Mouse (Mus musculus): Measurements from ENCODE around the gene Tada3.

DNA sequence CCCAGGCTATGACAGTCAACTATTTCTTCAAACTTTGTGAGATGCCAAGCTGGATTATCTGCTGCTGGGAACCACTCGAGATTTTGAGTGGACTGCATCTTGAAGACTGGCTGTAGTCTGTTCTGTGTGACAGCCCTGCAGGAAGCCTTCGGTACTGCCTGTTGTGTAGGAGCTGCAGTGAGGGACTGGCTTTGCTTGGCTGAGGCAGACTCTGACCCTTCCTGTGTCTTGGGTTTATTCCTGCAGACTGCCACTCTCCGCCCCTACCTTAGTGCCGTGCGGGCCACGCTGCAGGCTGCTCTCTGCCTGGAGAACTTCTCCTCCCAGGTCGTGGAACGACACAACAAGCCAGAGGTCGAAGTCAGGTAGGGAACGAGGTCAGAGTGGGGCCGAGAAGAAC lies 2.8 kb upstream of the Tada3 start:
- TF ChIP-seq ZC3H11A (IDR thresholded peaks at IDR 0.05; ENCODE audit: low read depth, low read length) (no peak), E2F4 (IDR thresholded peaks at IDR 0.05; ENCODE audit: borderline replicate concordance, low read depth, low read length) (no peak), MAZ (IDR thresholded peaks at IDR 0.05; ENCODE audit: low read depth, low read length) (no peak), CTCF (IDR thresholded peaks at IDR 0.05 in 2 of 3, conservative IDR thresholded peaks at IDR 0.05 in 1 of 3; ENCODE audit: control insufficient read depth in 1 of 3, insufficient read depth in 1 of 3, low read depth in 2 of 3, low read length in 3 of 3, poor library complexity in 1 of 3, severe bottlenecking in 1 of 3) (no peak), ZKSCAN1 (IDR thresholded peaks at IDR 0.05; ENCODE audit: low read depth, low read length) (no peak), EP300 (IDR thresholded peaks at IDR 0.05; ENCODE audit: low read depth in 1 of 2, low read length in 2 of 2) (no peak), UBTF (IDR thresholded peaks at IDR 0.05; ENCODE audit: borderline replicate concordance, insufficient read depth, low read depth, low read length) (no peak), ZNF384 (IDR thresholded peaks at IDR 0.05; ENCODE audit: low read depth, low read length) (no peak), BHLHE40 (IDR thresholded peaks at IDR 0.05; ENCODE audit: borderline replicate concordance, low read depth, low read length) (no peak), TBP (IDR thresholded peaks at IDR 0.05; ENCODE audit: low read depth, low read length) (no peak), ETS1 (IDR thresholded peaks at IDR 0.05; ENCODE audit: low read depth, low read length) (no peak)
